Mouse (Mus musculus): ENCODE data around the gene Dapk1.

GRCm38 (mm10) chr13:60722763-60723162 lies 121.0 kb downstream of the Dapk1 start:
- TF ChIP-seq POLR2A (IDR thresholded peaks at IDR 0.05; ENCODE audit: insufficient read length, low read depth) (no peak), USF1 (IDR thresholded peaks at IDR 0.05; ENCODE audit: low read depth) (no peak), MYOD1 (IDR thresholded peaks at IDR 0.05; ENCODE audit: control insufficient read depth in 1 of 3, insufficient read length in 2 of 3, low read depth in 2 of 3) (no peak), MYOG (IDR thresholded peaks at IDR 0.05; ENCODE audit: control insufficient read depth in 1 of 3, insufficient read depth in 1 of 3, insufficient read length in 2 of 3, low read depth in 2 of 3) (no peak), CEBPB (IDR thresholded peaks at IDR 0.05; ENCODE audit: insufficient read depth, poor library complexity, severe bottlenecking) (no peak), TCF3 (IDR thresholded peaks at IDR 0.05; ENCODE audit: insufficient read length, low read depth) (no peak), TCF12 (IDR thresholded peaks at IDR 0.05; ENCODE audit: insufficient read depth, poor library complexity, severe bottlenecking) (no peak), POLR2AphosphoS2 (IDR thresholded peaks at IDR 0.05; ENCODE audit: insufficient read length, low read depth) (no peak), SRF (IDR thresholded peaks at IDR 0.05; ENCODE audit: control insufficient read depth, insufficient read length, low read depth) (no peak), E2F4 (IDR thresholded peaks at IDR 0.05; ENCODE audit: insufficient read depth) (no peak), MAX (IDR thresholded peaks at IDR 0.05; ENCODE audit: low read depth) (no peak), REST (IDR thresholded peaks at IDR 0.05; ENCODE audit: insufficient read depth, insufficient read length) (no peak)
